Mouse (Mus musculus) spleen, postnatal 36 days (tissue): ENCODE results near the gene Tmem59.
A peak's percentile ranks its signal among the peaks of the same experiment; 100 is the strongest.

Experiments used
- DNase-seq, 2 experiments: peaks; one replicate each; pipeline ENCODE4 v3.0.0; 2022; ENCODE audit warnings: low spot score in 2 of 2, mixed read lengths in 1 of 2

The Tmem59 gene

GRCm38 (mm10) chr4:107180746-107181145 lies 2.5 kb downstream of the Tmem59 start:
- DNase-seq = no peak

- DNase-seq = no peak
These were observed 3.7 kb downstream of the Tmem59 start for GRCm38 (mm10) chr4:107181866-107182265.

- DNase-seq = no peak
These were observed 4.6 kb downstream of the Tmem59 start for GRCm38 (mm10) chr4:107182796-107183195.

- DNase-seq = no peak
These were observed 5.0 kb downstream of the Tmem59 start for GRCm38 (mm10) chr4:107183203-107183602.

- DNase-seq = no peak
These were observed 7.5 kb downstream of the Tmem59 start for GRCm38 (mm10) chr4:107185703-107186102.

GRCm38 (mm10) chr4:107193841-107194240 lies 15.6 kb downstream of the Tmem59 start:
- no peak for DNase-seq

- no peak for DNase-seq
These were observed 18.3 kb downstream of the Tmem59 start for GRCm38 (mm10) chr4:107196454-107196853.

GRCm38 (mm10) chr4:107198072-107198471 lies 19.9 kb downstream of the Tmem59 start:
- DNase-seq = no peak

- no peak for DNase-seq
These were observed 23.6 kb downstream of the Tmem59 start for GRCm38 (mm10) chr4:107201779-107202178.

GRCm38 (mm10) chr4:107203001-107203400 lies 24.8 kb downstream of the Tmem59 start:
- DNase-seq = no peak

- no peak for DNase-seq
These were observed 28.8 kb downstream of the Tmem59 start for GRCm38 (mm10) chr4:107207016-107207415.

GRCm38 (mm10) chr4:107208880-107209279 lies 30.7 kb downstream of the Tmem59 start, which contains the start of gene Ldlrad1:
Ldlrad1 (plus strand) TSS chr4:107209180.
- no peak for DNase-seq

- no peak for DNase-seq
These were observed 32.4 kb downstream of the Tmem59 start for GRCm38 (mm10) chr4:107210483-107211097.

GRCm38 (mm10) chr4:107211465-107211864 lies 33.3 kb downstream of the Tmem59 start:
- no peak for DNase-seq

GRCm38 (mm10) chr4:107211936-107212335 lies 33.7 kb downstream of the Tmem59 start:
- DNase-seq = no peak

- no peak for DNase-seq
These were observed 35.2 kb downstream of the Tmem59 start for GRCm38 (mm10) chr4:107213279-107214011.

GRCm38 (mm10) chr4:107217574-107217973 lies 39.4 kb downstream of the Tmem59 start:
- peak; percentile 53 to 69 for DNase-seq

GRCm38 (mm10) chr4:107221524-107221923 lies 43.3 kb downstream of the Tmem59 start:
- DNase-seq = no peak

GRCm38 (mm10) chr4:107223225-107224204 lies 45.3 kb downstream of the Tmem59 start:
- peak; percentile 10 to 13 for DNase-seq

- DNase-seq = no peak
These were observed 48.1 kb downstream of the Tmem59 start for GRCm38 (mm10) chr4:107226313-107226712.

GRCm38 (mm10) chr4:107232219-107232618 lies 54.0 kb downstream of the Tmem59 start:
- DNase-seq = no peak

- DNase-seq = no peak
These were observed 60.1 kb downstream of the Tmem59 start for GRCm38 (mm10) chr4:107238253-107238652.
